Mouse (Mus musculus) embryonic fibroblast, embryonic 13.5 days (primary cell): ENCODE results near the gene Naa35. TPM values are rescaled to one million over a fixed set of nuclear protein-coding genes. Genes with fewer than 3 reads are reported as not detected.

ENCODE experiments used
- H3K27ac ChIP-seq: 2 replicates; pipeline ENCODE4 v1.5.1; 2012; ENCODE audit warnings: low read length, control low read depth, inconsistent platforms; ENCODE audit not compliant: insufficient read depth
- H3K4me1 ChIP-seq: 2 replicates; pipeline ENCODE4 v1.6.1; 2011; ENCODE audit warnings: low read length; ENCODE audit not compliant: control insufficient read depth, insufficient read depth
- H3K4me3 ChIP-seq: 2 replicates; pipeline ENCODE4 v1.5.1; 2011; ENCODE audit warnings: mild to moderate bottlenecking, control low read depth, low read length; ENCODE audit not compliant: insufficient read depth
- CTCF ChIP-seq: IDR thresholded peaks from 2 replicates; pipeline ENCODE4 v1.5.1; 2011; ENCODE audit warnings: mild to moderate bottlenecking, control low read depth, low read length, moderate library complexity, borderline replicate concordance; ENCODE audit not compliant: insufficient read depth
- POLR2A ChIP-seq: IDR thresholded peaks from 2 replicates; pipeline ENCODE4 v1.6.1; 2011; ENCODE audit warnings: low read depth, mild to moderate bottlenecking, control low read depth, low read length, moderate library complexity
- polyA plus RNA-seq: library from polyadenylated mRNA; stranded (reverse); fragments of >200 nt; gene quantifications from 2 replicates; pipeline ENCODE4 v1.2.4, GENCODE M21; 2011; ENCODE audit warnings: low read depth; ENCODE audit not compliant: missing spikeins, insufficient read length

The Naa35 gene
- polyA plus RNA-seq, 1 experiment: 121 TPM

GRCm38 (mm10) chr13:59552751-59553150, 32.3 kb upstream of the Naa35 start:
- no peak overlapping the region for H3K4me3 ChIP-seq
- no peak for TF ChIP-seq CTCF
- TF ChIP-seq POLR2A: no peak
- H3K4me1 ChIP-seq: no peaks in the 10 kb centered on the region
- no peak overlapping the region for H3K27ac ChIP-seq

- Histone ChIP-seq H3K4me3 (no peak overlapping the region), H3K4me1 (no peaks in the 10 kb centered on the region), H3K27ac (no peak overlapping the region)
- TF ChIP-seq CTCF (no peak), POLR2A (no peak)
Measured at GRCm38 (mm10) chr13:59554772-59555505, 30.1 kb upstream of the Naa35 start.

GRCm38 (mm10) chr13:59555613-59556192, 29.4 kb upstream of the Naa35 start:
- Histone ChIP-seq H3K27ac (no peak overlapping the region), H3K4me1 (no peaks in the 10 kb centered on the region), H3K4me3 (peak overlapping the region; percentile 72)
- TF ChIP-seq POLR2A: no peak
- no peak for TF ChIP-seq CTCF

- no peak for TF ChIP-seq CTCF
- TF ChIP-seq POLR2A: peak; percentile 46; the same call in 1 of the 2 replicates
- Histone ChIP-seq H3K4me3 (peak overlapping the region; percentile 72), H3K27ac (no peak overlapping the region), H3K4me1 (no peaks in the 10 kb centered on the region)
Measured at GRCm38 (mm10) chr13:59556670-59557069, 28.4 kb upstream of the Naa35 start.

- TF ChIP-seq CTCF (no peak), POLR2A (peak; percentile 85)
- Histone ChIP-seq H3K4me1 (no peaks in the 10 kb centered on the region), H3K4me3 (peak overlapping the region; percentile 72), H3K27ac (no peak overlapping the region)
Measured at GRCm38 (mm10) chr13:59557185-59557985, 27.7 kb upstream of the Naa35 start.

GRCm38 (mm10) chr13:59558776-59559175, 26.3 kb upstream of the Naa35 start:
- H3K4me1 ChIP-seq: no peaks in the 10 kb centered on the region
- TF ChIP-seq POLR2A (no peak), CTCF (no peak)

GRCm38 (mm10) chr13:59562471-59562870, 22.6 kb upstream of the Naa35 start:
- Histone ChIP-seq H3K4me3 (no peak overlapping the region), H3K4me1 (no peaks in the 10 kb centered on the region), H3K27ac (no peak overlapping the region)
- TF ChIP-seq CTCF: no peak
- TF ChIP-seq POLR2A: no peak

More at GRCm38 (mm10) chr13:59558776-59559175, 26.3 kb upstream of the Naa35 start:
- H3K27ac ChIP-seq: no peak overlapping the region
- no peak overlapping the region for H3K4me3 ChIP-seq

GRCm38 (mm10) chr13:59564505-59564904, 20.6 kb upstream of the Naa35 start:
- Histone ChIP-seq H3K4me3 (no peak overlapping the region), H3K27ac (no peak overlapping the region), H3K4me1 (no peaks in the 10 kb centered on the region)
- TF ChIP-seq POLR2A (no peak), CTCF (no peak)

GRCm38 (mm10) chr13:59564923-59565322, 20.1 kb upstream of the Naa35 start:
- TF ChIP-seq POLR2A (no peak), CTCF (no peak)
- H3K27ac ChIP-seq: no peak overlapping the region
- no peak overlapping the region for H3K4me3 ChIP-seq
- H3K4me1 ChIP-seq: no peaks in the 10 kb centered on the region
